Mouse (Mus musculus): ENCODE measurements around the gene 1700069L16Rik. TPM values are rescaled to one million over a fixed set of nuclear protein-coding genes. Genes with fewer than 3 reads are reported as not detected.

1700069L16Rik gene
- total RNA-seq, 2 experiments from 2014 or later, result not detected

- DNase-seq (ENCODE audit: low spot score), result no peak
Measured at GRCm38 (mm10) chr5:113690069-113690548, 34.5 kb downstream of the 1700069L16Rik start.

- DNase-seq (ENCODE audit: low spot score), result no peak
Measured at GRCm38 (mm10) chr5:113687514-113687913, 37.1 kb downstream of the 1700069L16Rik start.

- DNase-seq (ENCODE audit: low spot score), result no peak
Measured at GRCm38 (mm10) chr5:113685471-113685870, 39.1 kb downstream of the 1700069L16Rik start.

- DNase-seq (ENCODE audit: low spot score), result no peak
Measured at GRCm38 (mm10) chr5:113683246-113683645, 41.3 kb downstream of the 1700069L16Rik start.

- no peak for DNase-seq (ENCODE audit: low spot score)
Measured at GRCm38 (mm10) chr5:113682472-113682871, 42.1 kb downstream of the 1700069L16Rik start.

GRCm38 (mm10) chr5:113681219-113681618 lies 43.4 kb downstream of the 1700069L16Rik start:
- no peak for DNase-seq (ENCODE audit: low spot score)

GRCm38 (mm10) chr5:113679509-113679908 lies 45.1 kb downstream of the 1700069L16Rik start:
- DNase-seq (ENCODE audit: low spot score), result no peak

GRCm38 (mm10) chr5:113678743-113679452 lies 45.7 kb downstream of the 1700069L16Rik start:
- DNase-seq (ENCODE audit: low spot score), result no peak

- DNase-seq (ENCODE audit: low spot score), result no peak
Measured at GRCm38 (mm10) chr5:113677541-113677940, 47.0 kb downstream of the 1700069L16Rik start.

GRCm38 (mm10) chr5:113674851-113675250 lies 49.7 kb downstream of the 1700069L16Rik start:
- no peak for DNase-seq (ENCODE audit: low spot score)

- DNase-seq (ENCODE audit: low spot score), result peak; percentile 62
Measured at GRCm38 (mm10) chr5:113672456-113672855, 52.1 kb downstream of the 1700069L16Rik start.

GRCm38 (mm10) chr5:113670597-113670996 lies 54.0 kb downstream of the 1700069L16Rik start:
- DNase-seq (ENCODE audit: low spot score), result no peak

- DNase-seq (ENCODE audit: low spot score), result no peak
Measured at GRCm38 (mm10) chr5:113670110-113670509, 54.5 kb downstream of the 1700069L16Rik start.

GRCm38 (mm10) chr5:113664629-113665195 lies 59.9 kb downstream of the 1700069L16Rik start:
- DNase-seq (ENCODE audit: low spot score), result peak; percentile 44

GRCm38 (mm10) chr5:113664127-113664526 lies 60.4 kb downstream of the 1700069L16Rik start:
- DNase-seq (ENCODE audit: low spot score), result no peak

- peak; percentile 90 for DNase-seq (ENCODE audit: low spot score)
Measured at GRCm38 (mm10) chr5:113660872-113661271, 63.7 kb downstream of the 1700069L16Rik start.

GRCm38 (mm10) chr5:113654821-113655220 lies 69.8 kb downstream of the 1700069L16Rik start:
- DNase-seq (ENCODE audit: low spot score), result no peak

- no peak for DNase-seq (ENCODE audit: low spot score)
Measured at GRCm38 (mm10) chr5:113654206-113654605, 70.4 kb downstream of the 1700069L16Rik start.

GRCm38 (mm10) chr5:113652215-113652614 lies 72.4 kb downstream of the 1700069L16Rik start:
- DNase-seq (ENCODE audit: low spot score), result no peak

GRCm38 (mm10) chr5:113650035-113650865 lies 74.3 kb downstream of the 1700069L16Rik start, which contains the start of gene Cmklr1:
TSS of gene Cmklr1 (minus strand) at chr5:113650426.
- peak; percentile 69 for DNase-seq (ENCODE audit: low spot score)

- no peak for DNase-seq (ENCODE audit: low spot score)
Measured at GRCm38 (mm10) chr5:113648647-113649211, 75.8 kb downstream of the 1700069L16Rik start.

GRCm38 (mm10) chr5:113647141-113647540 lies 77.4 kb downstream of the 1700069L16Rik start:
- DNase-seq (ENCODE audit: low spot score), result no peak
